8 mouse cellular contexts compared by ENCODE assay signal in the genomic region with DNA sequence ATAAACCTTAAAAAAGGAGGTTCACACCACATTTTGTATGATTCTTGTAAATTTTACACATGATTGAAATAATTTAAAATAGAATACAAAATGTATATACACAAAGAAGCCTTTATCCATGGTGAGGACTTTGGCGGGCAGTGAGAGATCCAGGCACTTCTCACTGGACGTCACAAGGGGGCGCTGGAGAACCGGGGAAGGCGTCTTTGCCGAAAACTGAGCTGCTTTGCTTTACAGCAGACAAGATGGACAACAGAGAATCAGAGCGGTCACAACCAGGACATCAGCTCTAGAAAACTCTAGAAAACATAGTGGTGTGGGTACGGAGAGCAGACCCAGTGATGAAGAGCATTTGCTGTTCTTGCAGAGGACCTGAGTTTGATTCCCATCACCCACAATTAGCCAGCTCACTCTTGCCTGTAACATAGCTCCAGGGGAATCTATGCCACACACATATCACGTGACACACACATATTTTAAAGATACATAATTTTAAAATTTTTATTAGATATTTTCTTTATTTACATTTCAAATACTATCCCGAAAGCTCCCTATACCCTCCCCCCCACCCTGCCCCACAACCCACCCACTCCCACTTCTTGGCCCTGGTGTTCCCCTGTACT. TPM values are rescaled to one million over a fixed set of nuclear protein-coding genes. Genes with fewer than 3 reads are reported as not detected.
DNase-seq lines count a peak whose midpoint lies in the region; ATAC-seq and TF ChIP-seq lines count a peak whose summit lies in the region.

No protein-coding gene starts in this region.

- H3K36me3 ChIP-seq in CH12.LX (replicated peaks in 1 of 2; ENCODE audit: control insufficient read depth in 1 of 2, insufficient read depth in 1 of 2, low read length in 1 of 2): no peaks in the 10 kb centered on the region

- intact Hi-C loops in heart, postnatal 14 days (cut with DNase I): loop anchor here (1.0 to 10.0 kb wide), 3 partner anchors 143 to 294 kb away; no protein-coding TSS in a partner anchor

- in situ Hi-C loops in CH12.LX (cut with MboI; ENCODE audit: low pct_ligation_motif_present, low pct_unique_long_range_greater_than_20kb, low sequenced_read_pairs): no loop called here

- H3K79me2 ChIP-seq in CH12.LX (replicated peaks; ENCODE audit: control insufficient read depth, extremely low read depth, insufficient read depth, poor library complexity, severe bottlenecking): no peaks in the 10 kb centered on the region

- H3K4me3 ChIP-seq in CH12.LX (replicated peaks in 1 of 3; ENCODE audit: low read depth in 2 of 3, low read length in 2 of 3, poor library complexity in 1 of 3): no peak overlapping the region

- no peak overlapping the region for H3K4me2 ChIP-seq in CH12.LX (ENCODE audit: insufficient read depth, low read depth, poor library complexity, severe bottlenecking)

- peaks cover 3 to 6% of the 10 kb centered on the region in 2 experiments; a peak in 1 of 4 replicates for H3K4me1 ChIP-seq in CH12.LX (ENCODE audit: control insufficient read depth in 1 of 2, insufficient read depth in 2 of 2)

- TF ChIP-seq EP300 in CH12.LX (IDR thresholded peaks at IDR 0.05; ENCODE audit: low read length): no peak

- no peaks in the 10 kb centered on the region for H3K27me3 ChIP-seq in CH12.LX (replicated peaks)

- no peak for TF ChIP-seq POLR2A in CH12.LX (IDR thresholded peaks at IDR 0.05; ENCODE audit: low read depth, low read length)
- no peak for TF ChIP-seq POLR2A in brain, embryonic 14.5 days (IDR thresholded peaks at IDR 0.05; ENCODE audit: borderline replicate concordance, extremely low read depth, insufficient read depth, insufficient read length, poor library complexity, severe bottlenecking)

- H3K27ac ChIP-seq in CH12.LX (ENCODE audit: insufficient read depth, low read depth): no peak overlapping the region

- peak; percentile 93 for ATAC-seq in erythroid progenitor cell, adult 5-6 weeks (replicated peaks; ENCODE audit: low FRiP score, poor library complexity, severe bottlenecking)

- TF ChIP-seq RAD21 in CH12.LX (IDR thresholded peaks at IDR 0.05; ENCODE audit: low read depth, low read length): no peak; the same call in none of the 2 replicates

- peak; percentile 51 to 98 for TF ChIP-seq CTCF in CH12.LX (conservative IDR thresholded peaks at IDR 0.05 in 1 of 2, IDR thresholded peaks at IDR 0.05 in 1 of 2; ENCODE audit: low read depth in 2 of 2, low read length in 2 of 2)
- TF ChIP-seq CTCF in brain, embryonic 14.5 days (IDR thresholded peaks at IDR 0.05; ENCODE audit: borderline replicate concordance, extremely low read depth, insufficient read depth, insufficient read length): peak; percentile 97

- DNase-seq in CH12.LX (ENCODE audit: extremely low read depth): peak; percentile 77
- DNase-seq in brain, embryonic 14.5 days (ENCODE audit: low read depth): peak; percentile 90
- peak; percentile 87 to 94 for DNase-seq in heart, postnatal 14 days
- DNase-seq in layer of hippocampus, adult 18-20 months (ENCODE audit: low spot score in 2 of 2): peak; percentile 73 to 83
- DNase-seq in lung, postnatal 10 days: peak; percentile 90
- peak; percentile 88 for DNase-seq in retina, embryonic 14.5 days (ENCODE audit: low spot score)
- DNase-seq in thymus, postnatal 36 days: peak; percentile 65 to 73

- no peak overlapping the region for H3K9ac ChIP-seq in CH12.LX (ENCODE audit: insufficient read depth, low read depth)

- dilution Hi-C loops in CH12.LX (cut with MboI; ENCODE audit: extremely low pct_ligation_motif_present, extremely low pct_unique_long_range_greater_than_20kb, low sequenced_read_pairs): no loop called here

- no peaks in the 10 kb centered on the region for H3K9me3 ChIP-seq in CH12.LX (replicated peaks; ENCODE audit: low read length)

TF ChIP-seq in CH12.LX, 34 proteins besides CTCF, POLR2A, EP300 and RAD21 (continues in another document):
- TF ChIP-seq UBTF (IDR thresholded peaks at IDR 0.05; ENCODE audit: low read depth, low read length): no peak
- TF ChIP-seq MAFK (IDR thresholded peaks at IDR 0.05; ENCODE audit: insufficient replicate concordance, low read length): no peak
- TF ChIP-seq NRF1 (IDR thresholded peaks at IDR 0.05; ENCODE audit: low read depth, low read length): 0 out of 2 replicates have a peak, but pooled peaks have one; percentile 10
- TF ChIP-seq PAX5 (IDR thresholded peaks at IDR 0.05; ENCODE audit: low read length): no peak
- TF ChIP-seq BHLHE40 (IDR thresholded peaks at IDR 0.05; ENCODE audit: low read depth, low read length): peak; percentile 23; the same call in 1 of the 2 replicates
- TF ChIP-seq MYC (IDR thresholded peaks at IDR 0.05; ENCODE audit: low read depth, low read length): no peak
- TF ChIP-seq ZMIZ1 (IDR thresholded peaks at IDR 0.05; ENCODE audit: low read depth, low read length): no peak
- TF ChIP-seq MXI1 (IDR thresholded peaks at IDR 0.05; ENCODE audit: low read depth, low read length): no peak
- peak; percentile 73 for TF ChIP-seq ZC3H11A (IDR thresholded peaks at IDR 0.05; ENCODE audit: low read depth, low read length)
- 0 out of 2 replicates have a peak, but pooled peaks have one; percentile 24 for TF ChIP-seq MEF2A (IDR thresholded peaks at IDR 0.05; ENCODE audit: borderline replicate concordance, low read depth, low read length)
- TF ChIP-seq CHD2 (IDR thresholded peaks at IDR 0.05; ENCODE audit: low read length): no peak
- no peak; the same call in 1 of the 2 replicates for TF ChIP-seq MAX (IDR thresholded peaks at IDR 0.05; ENCODE audit: low read length)
- TF ChIP-seq JUN (IDR thresholded peaks at IDR 0.05; ENCODE audit: insufficient read depth, low read depth, low read length): no peak
- no peak for TF ChIP-seq HCFC1 (IDR thresholded peaks at IDR 0.05; ENCODE audit: low read depth, low read length)
- no peak for TF ChIP-seq ETS1 (conservative IDR thresholded peaks at IDR 0.05; ENCODE audit: low read depth, low read length)
- TF ChIP-seq GABPA (IDR thresholded peaks at IDR 0.05; ENCODE audit: insufficient replicate concordance, low read depth, low read length): no peak
- no peak for TF ChIP-seq ELF1 (IDR thresholded peaks at IDR 0.05; ENCODE audit: low read depth, low read length)
- TF ChIP-seq KAT2A (IDR thresholded peaks at IDR 0.05; ENCODE audit: insufficient replicate concordance, low read length): no peak
- TF ChIP-seq TCF12 (IDR thresholded peaks at IDR 0.05; ENCODE audit: low read depth, low read length): no peak
- no peak for TF ChIP-seq TBP (conservative IDR thresholded peaks at IDR 0.05; ENCODE audit: low read depth, low read length)
- TF ChIP-seq ZNF384 (IDR thresholded peaks at IDR 0.05; ENCODE audit: low read depth, low read length): no peak
- TF ChIP-seq JUND (conservative IDR thresholded peaks at IDR 0.05; ENCODE audit: low read depth, low read length): no peak
- TF ChIP-seq SMC3 (IDR thresholded peaks at IDR 0.05; ENCODE audit: low read depth, low read length): peak; percentile 94
- peak; percentile 21; the same call in 1 of the 2 replicates for TF ChIP-seq USF1 (IDR thresholded peaks at IDR 0.05; ENCODE audit: low read depth, low read length)
- 0 out of 2 replicates have a peak, but pooled peaks have one; percentile 55 for TF ChIP-seq E2F4 (IDR thresholded peaks at IDR 0.05; ENCODE audit: insufficient replicate concordance, low read depth, low read length)
- TF ChIP-seq CHD1 (IDR thresholded peaks at IDR 0.05; ENCODE audit: low read depth, low read length): no peak
- TF ChIP-seq SIN3A (IDR thresholded peaks at IDR 0.05; ENCODE audit: low read length): peak; percentile 61; the same call in 1 of the 2 replicates
- no peak for TF ChIP-seq RCOR1 (conservative IDR thresholded peaks at IDR 0.05; ENCODE audit: low read depth, low read length)

RNA-seq across cellular contexts. Expression of gene Dnajb13, which starts 6.0 kb away (rescaled TPM):
- 11.8 and 15.6 TPM in 2 replicates for total RNA-seq in CH12.LX (2012; rRNA removed)
- 24.5 and 32.0 TPM in 2 replicates for total RNA-seq in CH12.LX (2014; rRNA removed)
- 13.9 and 17.8 TPM in 2 replicates for polyA plus RNA-seq in CH12.LX (2012; ENCODE audit: insufficient read length, low read depth)
- 4.6 and 7.0 TPM in 2 replicates for polyA plus RNA-seq in brain, embryonic 14.5 days (2012; rRNA removed)
- 2.9 TPM in 1 of 2 replicates, not detected in the other for total RNA-seq in erythroid progenitor cell, adult 5-6 weeks (2015; ENCODE audit: low replicate concordance)
- 1.1 and 5.6 TPM in 2 replicates for total RNA-seq in erythroid progenitor cell, adult 5-6 weeks (2017; ENCODE audit: low replicate concordance)
- not detected for total RNA-seq in heart, postnatal 14 days (2021)
- under 1 TPM; 0.36 to 0.77 TPM for total RNA-seq in layer of hippocampus, adult 18-20 months (2021)

RNA-seq across cellular contexts. Expression of gene Coa4, which starts 16.1 kb away (rescaled TPM):
- 22.9 and 25.5 TPM in 2 replicates for total RNA-seq in CH12.LX (2012; rRNA removed)
- 20.3 and 24.1 TPM in 2 replicates for total RNA-seq in CH12.LX (2014; rRNA removed)
- polyA plus RNA-seq in CH12.LX (2012; ENCODE audit: insufficient read length, low read depth): 22.0 and 24.1 TPM in 2 replicates
- 14.1 and 15.3 TPM in 2 replicates for polyA plus RNA-seq in brain, embryonic 14.5 days (2012; rRNA removed)
- 4.2 and 20.9 TPM in 2 replicates for total RNA-seq in erythroid progenitor cell, adult 5-6 weeks (2015; ENCODE audit: low replicate concordance)
- total RNA-seq in erythroid progenitor cell, adult 5-6 weeks (2017; ENCODE audit: low replicate concordance): 3.9 and 6.8 TPM in 2 replicates
- 10 to 100 TPM; 13.0 to 13.3 TPM for total RNA-seq in heart, postnatal 14 days (2021)
- 1 to 10 TPM; 8.0 TPM for total RNA-seq in layer of hippocampus, adult 18-20 months (2021)

RNA-seq across cellular contexts. Expression of gene Ucp2, which starts 27.6 kb away (rescaled TPM):
- total RNA-seq in CH12.LX (2012; rRNA removed) (94.0 and 131 TPM in 2 replicates), CH12.LX (2014; rRNA removed) (102 and 131 TPM in 2 replicates)
- 542 and 635 TPM in 2 replicates for polyA plus RNA-seq in CH12.LX (2012; ENCODE audit: insufficient read length, low read depth)
- polyA plus RNA-seq in brain, embryonic 14.5 days (2012; rRNA removed): 44.7 and 53.9 TPM in 2 replicates
- 753 and 755 TPM in 2 replicates for total RNA-seq in erythroid progenitor cell, adult 5-6 weeks (2015; ENCODE audit: low replicate concordance)
- total RNA-seq in erythroid progenitor cell, adult 5-6 weeks (2017; ENCODE audit: low replicate concordance): 595 and 716 TPM in 2 replicates
- total RNA-seq in heart, postnatal 14 days (2021): 100 to 1,000 TPM; 781 to 850 TPM
- total RNA-seq in layer of hippocampus, adult 18-20 months (2021): 10 to 100 TPM; 60.5 to 73.3 TPM

RNA-seq across cellular contexts. Expression of gene Ucp3, which starts 48.0 kb away (rescaled TPM):
- total RNA-seq in CH12.LX (2012; rRNA removed) (not detected in 2 replicates), CH12.LX (2014; rRNA removed) (not detected in 2 replicates)
- polyA plus RNA-seq in CH12.LX (2012; ENCODE audit: insufficient read length, low read depth): 0.13 TPM in 1 of 2 replicates, not detected in the other
- 0.03 TPM in 1 of 2 replicates, not detected in the other for polyA plus RNA-seq in brain, embryonic 14.5 days (2012; rRNA removed)
- total RNA-seq in erythroid progenitor cell, adult 5-6 weeks (2015; ENCODE audit: low replicate concordance): not detected in 2 replicates
- total RNA-seq in erythroid progenitor cell, adult 5-6 weeks (2017; ENCODE audit: low replicate concordance): 1.0 TPM in 1 of 2 replicates, not detected in the other
- 10 to 100 TPM; 50.0 to 74.5 TPM for total RNA-seq in heart, postnatal 14 days (2021)
- 1 to 10 TPM; 1.9 to 2.8 TPM for total RNA-seq in layer of hippocampus, adult 18-20 months (2021)

Comparison
In these comparisons a context has a peak if more than half of its experiments do, and no peak if none do; other contexts are left out.
1. RNA of gene Ucp2, which starts 27.6 kb away (total RNA-seq): 781 to 850 TPM in heart, postnatal 14 days and 595 to 755 TPM in erythroid progenitor cell, adult 5-6 weeks; 94.0 to 131 TPM in CH12.LX and 60.5 to 73.3 TPM in layer of hippocampus, adult 18-20 months; every median in the first group is over 4 times any median in the second.
2. Peak in every context shown above with its lines, with median percentiles within 50 percentile points of each other: DNase-seq.